Mouse (Mus musculus): ENCODE results near the gene Pla2g10. TPM values are rescaled to one million over a fixed set of nuclear protein-coding genes. Genes with fewer than 3 reads are reported as not detected.

The Pla2g10 gene
- polyA plus RNA-seq, 1 experiment from 2014 or later, result 1.5 TPM

GRCm38 (mm10) chr16:13716821-13717553, 13.8 kb downstream of the Pla2g10 start:
- Histone ChIP-seq H3K36me3 (ENCODE audit: insufficient read depth, low read length) (no peaks in the 10 kb centered on the region), H3K27ac (ENCODE audit: low read length) (no peak overlapping the region), H3K4me2 (replicated peaks; ENCODE audit: low read depth, low read length) (no peak overlapping the region), H3K4me3 (ENCODE audit: low read depth, low read length) (no peak overlapping the region), H3K27me3 (replicated peaks; ENCODE audit: insufficient read depth, low read length) (no peaks in the 10 kb centered on the region), H3K4me1 (ENCODE audit: insufficient read depth, low read depth, low read length) (no peaks in the 10 kb centered on the region), H3K9me3 (ENCODE audit: low read length) (no peaks in the 10 kb centered on the region), H3K9ac (replicated peaks; ENCODE audit: low read depth) (no peak overlapping the region)
- TF ChIP-seq CTCF (IDR thresholded peaks at IDR 0.05) (no peak), EP300 (IDR thresholded peaks at IDR 0.05) (no peak)
- no peak for ATAC-seq
- DNase-seq (ENCODE audit: low spot score), result peak; percentile 26
- WGBS, result 54% methylated on average over 2 of the region's 2 CpGs

GRCm38 (mm10) chr16:13714910-13715309, 15.9 kb downstream of the Pla2g10 start:
- no peak overlapping the region for H3K27ac ChIP-seq (ENCODE audit: low read length)
- ATAC-seq, result no peak
- no peaks in the 10 kb centered on the region for H3K4me1 ChIP-seq (ENCODE audit: insufficient read depth, low read depth, low read length)
- H3K36me3 ChIP-seq (ENCODE audit: insufficient read depth, low read length), result no peaks in the 10 kb centered on the region
- no peak for DNase-seq (ENCODE audit: low spot score)
- WGBS, result 80% methylated on average over 3 of the region's 3 CpGs
- no peak overlapping the region for H3K9ac ChIP-seq (replicated peaks; ENCODE audit: low read depth)
- TF ChIP-seq CTCF (IDR thresholded peaks at IDR 0.05) (no peak), EP300 (IDR thresholded peaks at IDR 0.05) (no peak)
- H3K27me3 ChIP-seq (replicated peaks; ENCODE audit: insufficient read depth, low read length), result no peaks in the 10 kb centered on the region
- H3K4me2 ChIP-seq (replicated peaks; ENCODE audit: low read depth, low read length), result no peak overlapping the region
- H3K9me3 ChIP-seq (ENCODE audit: low read length), result no peaks in the 10 kb centered on the region
- H3K4me3 ChIP-seq (ENCODE audit: low read depth, low read length), result no peak overlapping the region

DNA sequence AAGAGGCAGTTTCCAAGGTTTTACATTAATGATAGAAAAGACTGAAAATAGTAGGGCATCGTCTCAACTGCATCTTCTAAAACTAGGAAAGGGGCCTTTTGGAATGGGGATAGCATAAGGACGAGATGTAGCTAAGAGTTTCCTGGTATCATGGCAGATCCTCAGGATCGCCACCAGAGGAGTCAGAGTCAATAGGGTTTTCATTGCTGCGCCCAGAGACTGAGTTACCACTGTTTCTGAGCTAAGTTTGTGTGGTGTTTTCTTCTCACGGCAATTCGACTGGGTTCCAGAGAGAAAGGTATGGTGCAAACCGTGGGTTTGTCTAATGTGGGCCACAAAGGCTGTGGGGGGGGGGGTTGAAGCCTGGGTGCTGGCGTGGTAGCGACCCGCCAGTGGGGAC, 26.1 kb downstream of the Pla2g10 start:
- TF ChIP-seq CTCF (IDR thresholded peaks at IDR 0.05) (no peak), EP300 (IDR thresholded peaks at IDR 0.05) (no peak)
- no peaks in the 10 kb centered on the region for H3K27me3 ChIP-seq (replicated peaks; ENCODE audit: insufficient read depth, low read length)
- ATAC-seq, result no peak

GRCm38 (mm10) chr16:13702184-13702583, 28.6 kb downstream of the Pla2g10 start:
- TF ChIP-seq EP300 (IDR thresholded peaks at IDR 0.05), result no peak
- Histone ChIP-seq H3K4me1 (ENCODE audit: insufficient read depth, low read depth, low read length) (no peaks in the 10 kb centered on the region), H3K27me3 (replicated peaks; ENCODE audit: insufficient read depth, low read length) (no peaks in the 10 kb centered on the region), H3K36me3 (ENCODE audit: insufficient read depth, low read length) (peaks cover 29% of the 10 kb centered on the region), H3K9me3 (ENCODE audit: low read length) (no peaks in the 10 kb centered on the region), H3K9ac (replicated peaks; ENCODE audit: low read depth) (no peak overlapping the region), H3K27ac (ENCODE audit: low read length) (no peak overlapping the region), H3K4me3 (ENCODE audit: low read depth, low read length) (no peak overlapping the region), H3K4me2 (replicated peaks; ENCODE audit: low read depth, low read length) (no peak overlapping the region)
- no peak for DNase-seq (ENCODE audit: low spot score)
- no peak for ATAC-seq
- 94% methylated on average over 7 of the region's 7 CpGs for WGBS

More for the DNA sequence above, 26.1 kb downstream of the Pla2g10 start:
- H3K36me3 ChIP-seq (ENCODE audit: insufficient read depth, low read length), result 0 out of 2 replicates have a peak, but pooled peaks cover 6% of the 10 kb centered on the region
- no peak overlapping the region for H3K4me2 ChIP-seq (replicated peaks; ENCODE audit: low read depth, low read length)
- H3K27ac ChIP-seq (ENCODE audit: low read length), result no peak overlapping the region
- H3K9me3 ChIP-seq (ENCODE audit: low read length), result no peaks in the 10 kb centered on the region
- no peak for DNase-seq (ENCODE audit: low spot score)
- H3K9ac ChIP-seq (replicated peaks; ENCODE audit: low read depth), result no peak overlapping the region
- no peak overlapping the region for H3K4me3 ChIP-seq (ENCODE audit: low read depth, low read length)
- WGBS, result 90% methylated on average over 9 of the region's 10 CpGs
- no peaks in the 10 kb centered on the region for H3K4me1 ChIP-seq (ENCODE audit: insufficient read depth, low read depth, low read length)

DNA sequence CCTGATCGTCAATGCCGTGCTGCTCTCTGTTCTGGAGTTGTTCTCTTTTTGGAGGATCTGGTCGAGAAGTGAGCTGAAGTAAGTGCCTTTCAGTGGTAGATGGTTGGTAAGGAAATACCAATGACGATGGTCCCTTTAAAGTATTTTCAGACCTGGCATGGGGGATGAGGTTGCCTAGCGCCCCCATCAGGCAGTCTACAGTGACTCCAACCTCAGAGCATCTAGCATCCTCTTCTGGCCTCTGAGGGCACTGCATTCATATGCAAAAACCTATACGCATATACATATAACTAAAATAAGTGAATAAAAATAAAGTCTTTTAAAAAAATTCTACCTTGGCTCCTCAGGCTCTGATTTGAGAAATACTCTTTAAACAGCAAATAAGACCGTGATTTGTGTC, 31.8 kb downstream of the Pla2g10 start:
- H3K4me3 ChIP-seq (ENCODE audit: low read depth, low read length), result no peak overlapping the region
- H3K27ac ChIP-seq (ENCODE audit: low read length), result no peak overlapping the region
- peaks cover 33% of the 10 kb centered on the region for H3K36me3 ChIP-seq (ENCODE audit: insufficient read depth, low read length)
- H3K9ac ChIP-seq (replicated peaks; ENCODE audit: low read depth), result no peak overlapping the region
- no peak overlapping the region for H3K4me2 ChIP-seq (replicated peaks; ENCODE audit: low read depth, low read length)
- no peaks in the 10 kb centered on the region for H3K4me1 ChIP-seq (ENCODE audit: insufficient read depth, low read depth, low read length)
- TF ChIP-seq EP300 (IDR thresholded peaks at IDR 0.05) (no peak), CTCF (IDR thresholded peaks at IDR 0.05) (peak; percentile 57)
- ATAC-seq (no peak), DNase-seq (ENCODE audit: low spot score) (no peak)
- WGBS, result 92% methylated on average over 7 of the region's 7 CpGs
- H3K9me3 ChIP-seq (ENCODE audit: low read length), result no peaks in the 10 kb centered on the region
- no peaks in the 10 kb centered on the region for H3K27me3 ChIP-seq (replicated peaks; ENCODE audit: insufficient read depth, low read length)

GRCm38 (mm10) chr16:13678601-13679319, 52.0 kb downstream of the Pla2g10 start:
- ATAC-seq, result no peak
- H3K36me3 ChIP-seq (ENCODE audit: insufficient read depth, low read length), result peaks cover 7% of the 10 kb centered on the region; the same call in 1 of the 2 replicates
- H3K27me3 ChIP-seq (replicated peaks; ENCODE audit: insufficient read depth, low read length), result no peaks in the 10 kb centered on the region
- H3K4me3 ChIP-seq (ENCODE audit: low read depth, low read length), result no peak overlapping the region
- no peak overlapping the region for H3K27ac ChIP-seq (ENCODE audit: low read length)
- H3K9ac ChIP-seq (replicated peaks; ENCODE audit: low read depth), result no peak overlapping the region
- H3K9me3 ChIP-seq (ENCODE audit: low read length), result no peaks in the 10 kb centered on the region
- H3K4me1 ChIP-seq (ENCODE audit: insufficient read depth, low read depth, low read length), result no peaks in the 10 kb centered on the region
- 84% methylated on average over 3 of the region's 3 CpGs for WGBS
- no peak for TF ChIP-seq EP300 (IDR thresholded peaks at IDR 0.05)
- no peak for DNase-seq (ENCODE audit: low spot score)
- H3K4me2 ChIP-seq (replicated peaks; ENCODE audit: low read depth, low read length), result no peak overlapping the region

All from lung, postnatal 0 days (tissue).